Mouse (Mus musculus) hindbrain, embryonic 14.5 days (tissue): ENCODE results near the gene Med12l. TPM values are rescaled to one million over a fixed set of nuclear protein-coding genes. Genes with fewer than 3 reads are reported as not detected.
A peak's percentile ranks its signal among the peaks of the same experiment; 100 is the strongest.

ENCODE experiments used
- ATAC-seq: fragments of 200-750 bp; cut with Nextera tagmentation; 2 replicates; pipeline ENCODE4 v1.8.0; 2017; ENCODE audit warnings: moderate number of reproducible peaks, mild to moderate bottlenecking, moderate TSS enrichment, moderate library complexity; ENCODE audit not compliant: low FRiP score
- DNase-seq: peaks from one replicate; pipeline ENCODE4 v3.0.0-alpha.2; 2015; ENCODE audit warnings: low spot score
- H3K27ac ChIP-seq: fragments of 300-500 bp; sonication (generic); 2 replicates; pipeline ENCODE4 v1.5.1; 2014; ENCODE audit warnings: mild to moderate bottlenecking, moderate library complexity
- H3K27me3 ChIP-seq: fragments of 300-500 bp; sonication (generic); 2 replicates; pipeline ENCODE4 v1.6.1; 2014; ENCODE audit warnings: mild to moderate bottlenecking, low read length, mixed read lengths; ENCODE audit not compliant: control insufficient read depth, insufficient read depth
- H3K36me3 ChIP-seq: fragments of 300-500 bp; sonication (generic); replicated peaks from 2 replicates; pipeline ENCODE4 v1.6.1; 2014; ENCODE audit not compliant: control insufficient read depth, insufficient read depth
- H3K4me1 ChIP-seq: fragments of 300-500 bp; sonication (generic); replicated peaks from 2 replicates; pipeline ENCODE4 v1.6.1; 2014; ENCODE audit warnings: antibody characterized with exemption, low read length, mixed read lengths; ENCODE audit not compliant: control insufficient read depth, insufficient read depth
- H3K4me2 ChIP-seq: fragments of 300-500 bp; sonication (generic); replicated peaks from 2 replicates; pipeline ENCODE4 v1.6.1; 2014; ENCODE audit warnings: mild to moderate bottlenecking, moderate library complexity
- H3K4me3 ChIP-seq: fragments of 300-500 bp; sonication (generic); replicated peaks from 2 replicates; pipeline ENCODE4 v1.5.1; 2014; ENCODE audit warnings: mild to moderate bottlenecking, low read length
- H3K9ac ChIP-seq: fragments of 300-500 bp; sonication (generic); 2 replicates; pipeline ENCODE4 v1.6.1; 2014
- H3K9me3 ChIP-seq: fragments of 300-500 bp; sonication (generic); 2 replicates; pipeline ENCODE4 v1.6.1; 2016; ENCODE audit warnings: low read length; ENCODE audit not compliant: control insufficient read depth
- WGBS: fragments of 180-500 bp; shearing (Covaris S2); extraction: QIAGEN DNeasy Blood & Tissue Kit; methylation state at CpG from one replicate; pipeline ENCODE4 v1.1.7; 2014; 5-methylcytosine and 5-hydroxymethylcytosine counted together
- polyA plus RNA-seq: library from polyadenylated mRNA; unstranded; fragments of >200 nt; fragmentation: Nextera tagmentation; extraction: Ambion mirVana; gene quantifications from 2 replicates; pipeline ENCODE4 v1.2.1, GENCODE M21; 2014

Gene Med12l
- polyA plus RNA-seq, 1 experiment from 2014 or later: 7.4 TPM

DNA sequence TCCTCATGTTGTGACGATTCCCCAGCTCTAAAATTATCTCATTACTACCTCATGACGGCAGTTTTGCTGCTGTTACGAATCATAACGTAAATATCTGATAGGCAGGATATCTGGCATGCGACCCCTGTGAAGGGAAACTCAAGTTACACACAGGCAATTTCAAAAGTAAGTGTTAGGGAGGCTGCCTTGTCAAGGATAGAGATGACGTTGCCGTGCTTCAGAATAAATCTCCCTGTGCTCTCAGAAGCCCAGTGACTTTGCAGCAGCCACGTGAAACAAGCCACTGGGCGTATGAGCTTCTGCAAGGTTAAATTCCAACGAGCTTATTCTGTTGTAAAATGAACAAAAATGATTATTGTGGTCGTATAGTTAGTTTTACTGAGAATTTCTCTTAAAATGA, 73.0 kb downstream of the Med12l start:
- Histone ChIP-seq H3K4me3 (no peak overlapping the region), H3K4me1 (no peaks in the 10 kb centered on the region), H3K9me3 (no peaks in the 10 kb centered on the region), H3K9ac (no peak overlapping the region), H3K4me2 (no peak overlapping the region), H3K36me3 (no peaks in the 10 kb centered on the region), H3K27me3 (no peaks in the 10 kb centered on the region), H3K27ac (no peak overlapping the region)
- no peak for ATAC-seq
- DNase-seq: no peak
- WGBS: 87% methylated on average over 11 of the region's 11 CpGs

DNA sequence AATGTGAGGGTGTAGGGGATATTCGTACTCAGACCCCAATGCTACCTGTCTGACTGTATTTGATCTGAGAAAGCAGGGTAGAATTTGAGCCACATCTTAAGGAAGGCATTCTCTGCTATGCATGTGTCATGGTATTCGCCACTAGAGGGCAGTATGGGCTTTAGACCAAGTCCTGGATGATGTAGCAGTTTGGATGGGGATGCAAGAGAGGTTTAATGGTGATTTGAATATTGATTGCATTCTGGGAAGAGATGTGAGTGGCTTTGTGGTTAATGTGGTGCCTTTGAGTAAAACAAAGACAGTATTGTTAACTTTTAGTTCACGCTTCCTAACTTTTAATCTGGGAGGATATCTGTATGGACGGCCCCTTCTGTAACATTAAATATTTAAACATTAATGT, 73.7 kb downstream of the Med12l start:
- H3K4me2 ChIP-seq: no peak overlapping the region
- no peak for ATAC-seq
- no peak overlapping the region for H3K4me3 ChIP-seq
- no peaks in the 10 kb centered on the region for H3K4me1 ChIP-seq
- no peaks in the 10 kb centered on the region for H3K27me3 ChIP-seq
- no peak overlapping the region for H3K9ac ChIP-seq
- WGBS: 38% methylated on average over 4 of the region's 4 CpGs
- no peaks in the 10 kb centered on the region for H3K36me3 ChIP-seq
- no peaks in the 10 kb centered on the region for H3K9me3 ChIP-seq
- no peak overlapping the region for H3K27ac ChIP-seq
- peak; percentile 65 for DNase-seq

DNA sequence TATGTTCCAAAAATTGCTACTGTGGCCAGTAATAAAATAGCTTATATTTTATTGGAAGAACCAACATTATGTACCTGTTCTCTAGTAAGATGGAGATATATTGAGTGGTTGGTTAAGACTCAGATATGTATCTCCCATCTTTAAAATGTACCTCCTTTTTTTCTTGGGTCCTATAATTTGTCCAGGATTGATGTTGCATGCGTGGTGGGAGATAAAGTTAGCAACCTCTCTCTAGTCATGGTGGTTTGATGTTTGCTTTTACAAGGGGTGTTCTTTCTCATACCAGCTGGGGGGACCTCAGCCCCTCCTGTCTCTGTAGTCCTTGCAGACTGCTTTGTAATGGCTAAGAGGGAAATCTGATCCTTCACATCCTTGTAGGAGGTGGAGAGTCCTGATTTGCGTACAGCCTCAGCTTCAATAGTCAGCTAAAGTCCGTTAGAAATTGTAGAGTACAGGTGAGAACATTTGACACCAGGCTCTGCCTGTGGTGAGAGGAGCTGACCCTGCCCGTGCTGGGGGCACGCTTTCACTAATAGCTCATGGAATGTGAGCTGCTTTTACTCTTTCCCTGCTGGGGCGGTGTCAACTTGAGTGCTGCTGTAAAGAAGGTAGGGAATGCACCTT, 74.8 kb downstream of the Med12l start:
- Histone ChIP-seq H3K36me3 (no peaks in the 10 kb centered on the region), H3K9me3 (no peaks in the 10 kb centered on the region), H3K9ac (no peak overlapping the region), H3K4me2 (no peak overlapping the region), H3K27ac (no peak overlapping the region), H3K4me3 (no peak overlapping the region), H3K4me1 (no peaks in the 10 kb centered on the region), H3K27me3 (no peaks in the 10 kb centered on the region)
- DNase-seq: no peak
- 33% methylated on average over 6 of the region's 6 CpGs for whole genome bisulfite sequencing
- no peak for ATAC-seq

DNA sequence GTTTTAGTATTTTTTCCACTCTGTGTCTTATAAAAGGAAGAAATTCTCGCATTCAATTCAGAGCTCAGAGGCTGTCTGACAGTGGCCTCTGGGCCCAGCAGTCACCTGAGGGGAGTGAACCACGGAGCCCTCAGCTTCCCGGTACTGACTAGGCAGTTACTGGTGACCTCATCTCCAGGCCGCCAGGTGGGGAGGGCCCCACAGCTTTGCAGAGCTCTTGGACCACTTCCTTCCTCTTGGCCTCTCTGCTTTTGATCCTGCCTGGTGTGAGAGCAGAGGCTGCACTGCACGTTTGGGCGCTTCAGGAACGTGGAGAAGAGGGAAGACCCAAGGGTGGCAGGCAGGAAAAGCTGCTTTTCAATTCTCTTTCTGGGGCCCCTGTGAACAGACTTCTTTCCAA, 75.3 kb downstream of the Med12l start:
- H3K4me1 ChIP-seq: no peaks in the 10 kb centered on the region
- H3K4me2 ChIP-seq: no peak overlapping the region
- no peaks in the 10 kb centered on the region for H3K27me3 ChIP-seq
- DNase-seq: no peak
- no peak overlapping the region for H3K9ac ChIP-seq
- 31% methylated on average over 7 of the region's 7 CpGs for WGBS
- no peak for ATAC-seq
- H3K36me3 ChIP-seq: no peaks in the 10 kb centered on the region
- no peak overlapping the region for H3K4me3 ChIP-seq
- H3K9me3 ChIP-seq: no peaks in the 10 kb centered on the region
- no peak overlapping the region for H3K27ac ChIP-seq

DNA sequence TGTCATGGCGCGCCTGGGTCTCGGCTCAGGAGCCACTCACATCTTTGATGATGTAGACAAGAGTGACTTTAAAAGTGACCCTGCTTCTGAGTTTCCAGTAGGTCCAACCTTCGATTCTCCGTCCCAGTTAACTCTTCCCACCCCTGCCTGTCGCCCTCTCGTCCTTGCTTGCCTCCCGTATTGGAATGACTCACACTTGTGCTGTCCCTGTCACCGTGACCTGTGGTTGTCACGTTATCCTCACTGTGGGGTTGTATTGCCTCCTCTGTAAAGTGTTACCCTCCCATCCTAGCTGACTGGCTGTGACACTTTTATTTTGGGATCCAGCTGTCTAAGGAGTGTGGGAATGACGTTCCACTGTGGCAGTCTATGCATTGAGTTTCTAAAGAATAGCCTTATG, 87.1 kb downstream of the Med12l start:
- no peaks in the 10 kb centered on the region for H3K4me1 ChIP-seq
- no peak overlapping the region for H3K27ac ChIP-seq
- H3K9me3 ChIP-seq: no peaks in the 10 kb centered on the region
- no peak for DNase-seq
- H3K4me2 ChIP-seq: no peak overlapping the region
- 85% methylated on average over 11 of the region's 11 CpGs for WGBS
- peaks cover 8% of the 10 kb centered on the region; the same call in 1 of the 2 replicates for H3K36me3 ChIP-seq
- no peak overlapping the region for H3K9ac ChIP-seq
- H3K4me3 ChIP-seq: no peak overlapping the region
- no peaks in the 10 kb centered on the region for H3K27me3 ChIP-seq
- no peak for ATAC-seq

DNA sequence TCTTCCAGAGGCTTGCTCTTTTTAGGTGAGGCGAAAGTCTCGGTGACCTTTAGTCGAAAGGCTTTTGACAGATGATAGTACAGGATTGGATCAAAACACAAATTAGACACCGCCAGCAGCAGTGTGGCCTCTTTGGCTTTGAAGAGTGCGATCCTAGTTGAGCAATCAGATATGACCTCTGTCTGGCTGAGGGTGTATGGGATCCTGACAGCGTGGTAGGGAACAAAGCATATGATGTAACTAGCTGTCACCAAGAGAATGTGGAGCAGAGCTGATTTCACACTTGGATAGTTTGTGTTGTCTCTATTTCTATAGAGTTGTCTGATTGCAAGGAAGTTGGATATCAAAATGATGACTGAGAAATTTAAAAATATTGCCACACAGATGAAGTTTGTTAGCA, 91.8 kb downstream of the Med12l start:
- Histone ChIP-seq H3K4me1 (no peaks in the 10 kb centered on the region), H3K9me3 (no peaks in the 10 kb centered on the region), H3K27ac (no peak overlapping the region), H3K36me3 (peaks cover 8% of the 10 kb centered on the region; the same call in 1 of the 2 replicates), H3K27me3 (no peaks in the 10 kb centered on the region), H3K4me2 (no peak overlapping the region), H3K9ac (no peak overlapping the region), H3K4me3 (no peak overlapping the region)
- 55% methylated on average over 6 of the region's 6 CpGs for WGBS
- no peak for ATAC-seq
- DNase-seq: no peak

DNA sequence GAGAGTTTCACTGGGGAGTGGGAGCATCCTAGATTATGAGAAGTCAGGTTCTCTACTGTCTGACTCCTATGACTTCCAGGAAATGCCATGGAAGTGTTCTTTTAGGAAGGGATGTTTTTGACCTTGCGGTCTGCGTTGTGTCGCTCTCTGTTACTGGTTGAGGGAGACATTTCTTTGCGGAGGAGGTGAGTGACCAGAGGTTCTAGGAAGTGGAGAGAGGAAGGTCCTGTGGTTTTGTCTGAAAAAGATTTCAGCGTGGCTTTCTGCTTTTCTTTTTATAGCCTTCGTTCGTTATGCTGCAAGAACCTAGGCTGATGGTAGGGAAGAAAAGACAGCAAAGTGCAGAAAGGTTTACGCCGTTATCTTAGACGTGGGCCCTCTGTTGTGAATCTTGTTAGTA, 92.9 kb downstream of the Med12l start:
- H3K4me3 ChIP-seq: no peak overlapping the region
- no peaks in the 10 kb centered on the region for H3K9me3 ChIP-seq
- no peaks in the 10 kb centered on the region for H3K27me3 ChIP-seq
- H3K27ac ChIP-seq: no peak overlapping the region
- WGBS: 87% methylated on average over 10 of the region's 10 CpGs
- DNase-seq (no peak), ATAC-seq (no peak)
- peaks cover 3% of the 10 kb centered on the region; the same call in 1 of the 2 replicates for H3K36me3 ChIP-seq
- H3K9ac ChIP-seq: no peak overlapping the region
- no peak overlapping the region for H3K4me2 ChIP-seq
- no peaks in the 10 kb centered on the region for H3K4me1 ChIP-seq

DNA sequence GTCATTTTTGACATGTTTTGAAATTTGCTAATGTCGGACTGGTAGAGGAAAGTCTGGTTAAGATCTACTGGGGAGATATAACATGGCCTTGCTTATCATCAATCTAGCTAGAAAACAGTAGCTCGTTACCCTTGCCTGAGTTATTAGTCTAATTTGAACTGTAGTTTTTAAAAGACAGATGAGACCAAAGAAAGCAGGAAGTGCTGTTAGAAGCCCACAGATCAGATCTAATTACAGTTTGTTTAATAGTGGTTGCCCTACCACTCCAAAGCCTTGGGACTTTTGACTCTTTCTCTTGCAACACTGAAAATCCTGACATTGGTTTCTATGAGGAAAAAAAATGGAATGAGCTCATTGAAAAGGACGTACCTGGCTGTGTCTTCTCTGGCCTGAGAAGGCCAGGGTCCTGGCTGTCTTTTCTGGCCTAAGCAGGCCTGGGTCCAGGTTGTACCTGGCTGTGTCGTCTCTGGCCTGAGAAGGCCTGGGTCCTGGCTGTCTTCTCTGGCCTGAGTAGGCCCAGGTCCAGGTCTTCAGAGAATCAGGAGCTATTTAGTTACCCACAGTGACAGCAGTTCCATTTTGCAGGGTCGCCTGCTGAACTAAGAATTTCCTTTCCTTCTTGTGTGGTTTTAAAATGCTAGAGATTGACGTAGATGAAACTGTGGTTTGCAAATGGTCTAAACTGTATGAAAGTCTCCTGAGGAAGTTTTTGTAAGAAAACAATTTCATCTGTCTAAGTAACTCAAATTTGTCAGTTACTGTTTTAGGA, 95.8 kb downstream of the Med12l start, which contains the start of gene Gpr171:
Gpr171 (minus strand) TSS at position 604 of the 769 bp plus-strand sequence.
- Histone ChIP-seq H3K27ac (no peak within 1 kb of the TSS), H3K9ac (no peak within 1 kb of the TSS), H3K27me3 (no peaks in the 10 kb centered on the region), H3K36me3 (no peaks in the 10 kb centered on the region), H3K9me3 (no peaks in the 10 kb centered on the region), H3K4me2 (no peak within 1 kb of the TSS), H3K4me1 (no peaks in the 10 kb centered on the region), H3K4me3 (no peak within 1 kb of the TSS)
- no peak for DNase-seq
- WGBS: 92% methylated on average over 6 of the region's 6 CpGs
- ATAC-seq: no peak

DNA sequence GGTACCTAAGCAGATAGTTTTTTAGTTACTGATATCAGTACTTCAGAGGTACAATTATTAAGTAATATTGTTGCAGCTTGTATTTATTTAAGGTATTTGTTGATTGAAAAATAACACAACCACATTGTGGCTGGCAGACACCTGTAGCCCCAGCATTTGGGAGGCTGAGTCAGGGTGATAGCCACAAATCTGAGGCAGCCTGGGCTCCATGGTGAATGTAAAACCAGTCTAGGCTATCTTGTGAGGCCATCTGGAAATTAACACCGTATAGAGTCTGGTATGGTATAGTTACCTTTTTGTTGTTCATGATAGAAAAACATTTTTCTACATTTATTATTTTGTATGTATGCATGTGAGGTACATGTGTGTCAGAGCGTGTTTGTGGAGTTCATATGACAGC, 96.5 kb downstream of the Med12l start:
- Histone ChIP-seq H3K27ac (no peak overlapping the region), H3K9me3 (no peaks in the 10 kb centered on the region), H3K4me2 (no peak overlapping the region), H3K36me3 (no peaks in the 10 kb centered on the region), H3K27me3 (no peaks in the 10 kb centered on the region), H3K4me3 (no peak overlapping the region), H3K9ac (no peak overlapping the region), H3K4me1 (no peaks in the 10 kb centered on the region)
- WGBS: 97% methylated on average over 2 of the region's 2 CpGs
- ATAC-seq (no peak), DNase-seq (no peak)
